In genomic region chr12:8547357-8547756, GRCm38 (mm10) we compare ENCODE assay signal across 8 mouse cellular contexts. TPM values are rescaled to one million over a fixed set of nuclear protein-coding genes. Genes with fewer than 3 reads are reported as not detected.
DNase-seq lines count a peak whose midpoint lies in the region; ATAC-seq and TF ChIP-seq lines count a peak whose summit lies in the region.

No protein-coding gene starts in this region.

- H3K4me1 ChIP-seq in forebrain, embryonic 10.5 days: no peaks in the 10 kb centered on the region
- H3K4me1 ChIP-seq in heart, embryonic 16.5 days (ENCODE audit: control insufficient read depth, insufficient read depth, low read length): 0 out of 2 replicates have a peak, but pooled peaks cover 2% of the 10 kb centered on the region
- H3K4me1 ChIP-seq in liver, embryonic 14.5 days (replicated peaks; ENCODE audit: control insufficient read depth in 2 of 2, insufficient read depth in 2 of 2, low read length in 1 of 2): no peaks in the 10 kb centered on the region; a peak in 1 of 4 replicates
- no peaks in the 10 kb centered on the region for H3K4me1 ChIP-seq in stomach, embryonic 15.5 days

- H3K9me3 ChIP-seq in forebrain, embryonic 10.5 days: no peaks in the 10 kb centered on the region
- H3K9me3 ChIP-seq in heart, embryonic 16.5 days (replicated peaks; ENCODE audit: control insufficient read depth, low read length): no peaks in the 10 kb centered on the region
- H3K9me3 ChIP-seq in liver, embryonic 14.5 days (ENCODE audit: control insufficient read depth, low read length): no peaks in the 10 kb centered on the region
- H3K9me3 ChIP-seq in stomach, embryonic 15.5 days: no peaks in the 10 kb centered on the region

- no peak overlapping the region for H3K9ac ChIP-seq in heart, embryonic 16.5 days (ENCODE audit: low read length)
- no peak overlapping the region for H3K9ac ChIP-seq in liver, embryonic 14.5 days (replicated peaks)
- H3K9ac ChIP-seq in stomach, embryonic 15.5 days: no peak overlapping the region

- H3K27ac ChIP-seq in forebrain, embryonic 10.5 days: no peak overlapping the region
- no peak overlapping the region for H3K27ac ChIP-seq in heart, embryonic 16.5 days (ENCODE audit: low read length)
- H3K27ac ChIP-seq in liver, embryonic 14.5 days: no peak overlapping the region
- H3K27ac ChIP-seq in stomach, embryonic 15.5 days: no peak overlapping the region

- TF ChIP-seq POLR2A in brain, embryonic 14.5 days (IDR thresholded peaks at IDR 0.05; ENCODE audit: borderline replicate concordance, extremely low read depth, insufficient read depth, insufficient read length, poor library complexity, severe bottlenecking): no peak

- TF ChIP-seq EP300 in liver, embryonic 14.5 days (IDR thresholded peaks at IDR 0.05; ENCODE audit: low read depth): no peak

- H3K27me3 ChIP-seq in forebrain, embryonic 10.5 days (ENCODE audit: poor library complexity, severe bottlenecking): no peaks in the 10 kb centered on the region
- no peaks in the 10 kb centered on the region for H3K27me3 ChIP-seq in heart, embryonic 16.5 days (ENCODE audit: control insufficient read depth, insufficient read depth, low read length)
- no peaks in the 10 kb centered on the region for H3K27me3 ChIP-seq in liver, embryonic 14.5 days (ENCODE audit: control insufficient read depth, insufficient read depth, low read length)
- no peaks in the 10 kb centered on the region for H3K27me3 ChIP-seq in stomach, embryonic 15.5 days (replicated peaks)

- peak; percentile 97 for TF ChIP-seq CTCF in brain, embryonic 14.5 days (IDR thresholded peaks at IDR 0.05; ENCODE audit: borderline replicate concordance, extremely low read depth, insufficient read depth, insufficient read length)
- TF ChIP-seq CTCF in liver, embryonic 14.5 days (IDR thresholded peaks at IDR 0.05; ENCODE audit: low read depth): peak; percentile 99

- H3K36me3 ChIP-seq in forebrain, embryonic 10.5 days (replicated peaks): no peaks in the 10 kb centered on the region
- H3K36me3 ChIP-seq in heart, embryonic 16.5 days (ENCODE audit: control insufficient read depth, insufficient read depth): no peaks in the 10 kb centered on the region
- H3K36me3 ChIP-seq in liver, embryonic 14.5 days (replicated peaks; ENCODE audit: control insufficient read depth, insufficient read depth, low read depth): no peaks in the 10 kb centered on the region
- H3K36me3 ChIP-seq in stomach, embryonic 15.5 days: no peaks in the 10 kb centered on the region

- peak; percentile 94 for ATAC-seq in CD4-positive, CD25-positive, alpha-beta regulatory T cell, adult 4 months
- ATAC-seq in heart, embryonic 16.5 days (replicated peaks; ENCODE audit: extremely low read depth, insufficient read depth, low FRiP score): peak; percentile 77; the same call in 1 of the 2 replicates
- ATAC-seq in liver, embryonic 14.5 days (ENCODE audit: insufficient read depth): peak; percentile 55; the same call in 1 of the 2 replicates
- peak; percentile 58; the same call in 1 of the 2 replicates for ATAC-seq in stomach, embryonic 15.5 days (ENCODE audit: insufficient read depth, low FRiP score, low read depth)

- no peak overlapping the region for H3K4me3 ChIP-seq in forebrain, embryonic 10.5 days
- no peak overlapping the region for H3K4me3 ChIP-seq in heart, embryonic 16.5 days (ENCODE audit: low read length)
- no peak overlapping the region for H3K4me3 ChIP-seq in liver, embryonic 14.5 days (ENCODE audit: insufficient read depth in 1 of 2, low read depth in 2 of 2, low read length in 2 of 2)
- no peak overlapping the region for H3K4me3 ChIP-seq in stomach, embryonic 15.5 days (replicated peaks)

- no peak overlapping the region for H3K4me2 ChIP-seq in heart, embryonic 16.5 days (ENCODE audit: low read depth, low read length)
- H3K4me2 ChIP-seq in liver, embryonic 14.5 days (ENCODE audit: low read depth): no peak overlapping the region
- no peak overlapping the region for H3K4me2 ChIP-seq in stomach, embryonic 15.5 days

- WGBS in forebrain, embryonic 10.5 days: 19% methylated on average over 11 of the region's 11 CpGs
- WGBS in heart, embryonic 16.5 days: 13% methylated on average over 11 of the region's 11 CpGs
- 10% methylated on average over 11 of the region's 11 CpGs for WGBS in liver, embryonic 14.5 days (ENCODE audit: insufficient replicate concordance)
- 16% methylated on average over 11 of the region's 11 CpGs for WGBS in stomach, embryonic 15.5 days

- peak; percentile 86 for DNase-seq in brain, embryonic 14.5 days (ENCODE audit: low read depth)
- DNase-seq in forebrain, embryonic 10.5 days (ENCODE audit: extremely low spot score, low spot score): peak; percentile 74
- peak; percentile 78 for DNase-seq in kidney, postnatal 14 days
- peak; percentile 50 to 64 (median 56) for DNase-seq in liver, embryonic 14.5 days (ENCODE audit: low read depth in 3 of 3, low spot score in 3 of 3)
- peak; percentile 60 to 66 for DNase-seq in natural killer cell, adult 2 months (ENCODE audit: low spot score in 2 of 2)

RNA-seq across cellular contexts. Expression of gene Rhob, which starts 47.5 kb away (rescaled TPM):
- 1 to 10 TPM in 1 of 2 experiments, under 1 TPM in 1; 0.76 to 1.0 TPM for polyA plus RNA-seq in CD4-positive, CD25-positive, alpha-beta regulatory T cell, adult 4 months (2017; shearing (Covaris generic))
- 239 and 265 TPM in 2 replicates for polyA plus RNA-seq in brain, embryonic 14.5 days (2012; rRNA removed)
- polyA plus RNA-seq in forebrain, embryonic 10.5 days (2016; fragmentation: Nextera tagmentation; extraction: Ambion mirVana): 25.2 and 27.1 TPM in 2 replicates
- 38.5 and 39.3 TPM in 2 replicates for polyA plus RNA-seq in heart, embryonic 16.5 days (2015; fragmentation: Nextera tagmentation; extraction: Ambion mirVana)
- 14.1 and 15.2 TPM in 2 replicates for polyA plus RNA-seq in liver, embryonic 14.5 days (2012; rRNA removed)
- 6.3 and 6.9 TPM in 2 replicates for polyA plus RNA-seq in liver, embryonic 14.5 days (2014; fragmentation: Nextera tagmentation; extraction: Ambion mirVana)
- polyA plus RNA-seq in stomach, embryonic 15.5 days (2015; fragmentation: Nextera tagmentation; extraction: Ambion mirVana): 41.5 and 43.8 TPM in 2 replicates

RNA-seq across cellular contexts. Expression of gene Slc7a15, which starts 51.5 kb away (rescaled TPM):
- polyA plus RNA-seq in CD4-positive, CD25-positive, alpha-beta regulatory T cell, adult 4 months (2017; shearing (Covaris generic)): not detected
- polyA plus RNA-seq in brain, embryonic 14.5 days (2012; rRNA removed): not detected in 2 replicates
- not detected in 2 replicates for polyA plus RNA-seq in forebrain, embryonic 10.5 days (2016; fragmentation: Nextera tagmentation; extraction: Ambion mirVana)
- not detected in 2 replicates for polyA plus RNA-seq in heart, embryonic 16.5 days (2015; fragmentation: Nextera tagmentation; extraction: Ambion mirVana)
- polyA plus RNA-seq in liver, embryonic 14.5 days (2012; rRNA removed): 0.06 TPM in 2 replicates
- 0.11 and 0.16 TPM in 2 replicates for polyA plus RNA-seq in liver, embryonic 14.5 days (2014; fragmentation: Nextera tagmentation; extraction: Ambion mirVana)
- 0.15 TPM in 1 of 2 replicates, not detected in the other for polyA plus RNA-seq in stomach, embryonic 15.5 days (2015; fragmentation: Nextera tagmentation; extraction: Ambion mirVana)
